Mouse (Mus musculus) testis, postnatal 10 days (tissue): ENCODE measurements around the gene Snx33.
A peak's percentile ranks its signal among the peaks of the same experiment; 100 is the strongest.

ENCODE experiments used
- DNase-seq: peaks from one replicate; pipeline ENCODE4 v3.0.0; 2021; ENCODE audit warnings: low spot score

The Snx33 gene

DNA sequence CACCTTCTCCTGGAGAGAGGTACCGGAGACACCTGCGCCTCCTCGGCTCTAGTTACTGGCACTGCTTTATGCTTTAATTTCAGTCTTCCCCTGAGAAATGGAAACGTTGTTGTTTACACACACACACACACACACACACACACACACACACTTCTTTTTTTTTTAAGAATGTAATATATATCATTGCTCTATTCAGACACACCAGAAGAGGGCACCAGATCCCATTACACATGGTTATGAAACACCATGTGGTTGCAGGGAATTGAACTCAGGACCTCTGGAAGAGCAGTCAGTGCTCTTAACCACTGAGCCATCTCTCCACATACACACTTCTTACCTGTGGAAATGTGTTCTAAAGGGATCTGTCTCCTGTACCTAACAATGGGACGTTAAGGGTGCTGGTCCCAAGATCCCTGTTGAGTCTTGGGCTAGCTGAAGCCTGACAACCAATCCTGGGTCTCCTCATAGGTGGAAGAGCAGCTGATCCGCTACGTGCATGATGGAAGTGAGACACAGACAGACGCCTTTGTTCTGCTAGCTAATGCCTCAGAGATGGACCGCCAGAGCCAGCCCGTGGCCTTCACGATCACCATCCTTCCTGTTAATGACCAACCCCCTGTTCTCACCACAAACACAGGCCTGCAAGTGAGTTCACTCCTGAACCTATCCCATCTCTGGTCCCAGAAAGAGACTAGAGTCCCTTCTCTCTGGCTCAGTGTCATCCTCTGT is 37.5 kb downstream of the Snx33 start:
- no peak for DNase-seq

DNA sequence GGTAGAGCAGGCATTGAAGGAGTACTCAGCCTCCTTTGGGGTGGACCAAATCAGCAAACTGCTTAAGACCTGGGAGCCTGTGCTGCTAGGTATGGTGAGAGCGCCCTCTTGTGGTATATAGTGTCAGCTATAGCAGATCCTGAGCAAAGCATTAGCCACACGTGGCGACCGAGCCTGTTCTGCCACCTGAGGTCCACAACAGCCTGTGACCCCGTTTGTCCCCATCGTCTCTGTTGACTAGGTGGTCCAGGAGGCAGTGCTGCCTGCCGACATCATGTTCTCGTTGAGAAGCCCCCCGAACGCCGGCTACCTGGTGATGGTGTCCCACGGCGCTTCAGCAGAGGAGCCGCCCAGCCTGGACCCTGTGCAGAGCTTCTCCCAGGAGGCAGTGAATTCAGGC is 38.4 kb downstream of the Snx33 start:
- peak; percentile 79 for DNase-seq

DNA sequence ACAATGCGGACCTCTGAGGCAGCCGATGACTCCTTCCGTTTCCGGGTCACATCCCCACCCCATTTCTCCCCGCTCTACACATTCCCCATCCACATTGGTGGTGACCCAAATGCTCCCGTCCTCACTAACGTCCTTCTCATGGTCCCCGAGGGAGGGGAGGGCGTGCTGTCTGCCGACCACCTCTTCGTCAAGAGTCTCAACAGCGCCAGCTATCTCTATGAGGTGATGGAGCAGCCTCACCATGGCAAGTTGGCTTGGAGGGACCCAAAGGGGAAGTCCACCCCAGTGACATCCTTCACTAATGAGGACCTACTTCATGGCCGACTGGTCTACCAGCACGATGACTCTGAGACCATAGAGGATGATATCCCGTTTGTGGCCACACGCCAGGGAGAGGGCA is 40.6 kb downstream of the Snx33 start:
- DNase-seq, result no peak

DNA sequence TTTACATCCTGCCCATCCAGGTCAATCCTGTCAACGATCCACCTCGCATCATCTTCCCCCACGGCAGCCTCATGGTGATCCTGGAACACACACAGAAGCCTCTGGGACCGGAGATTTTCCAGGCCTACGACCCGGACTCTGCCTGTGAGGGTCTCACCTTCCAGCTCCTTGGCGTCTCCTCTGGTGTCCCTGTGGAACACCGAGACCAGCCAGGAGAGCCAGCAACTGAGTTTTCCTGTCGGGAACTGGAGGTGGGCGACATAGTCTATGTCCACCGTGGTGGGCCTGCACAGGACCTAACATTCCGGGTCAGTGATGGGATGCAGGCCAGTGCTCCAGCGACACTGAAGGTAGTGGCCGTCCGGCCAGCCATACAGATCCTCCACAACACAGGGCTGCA is 41.6 kb downstream of the Snx33 start:
- no peak for DNase-seq

DNA sequence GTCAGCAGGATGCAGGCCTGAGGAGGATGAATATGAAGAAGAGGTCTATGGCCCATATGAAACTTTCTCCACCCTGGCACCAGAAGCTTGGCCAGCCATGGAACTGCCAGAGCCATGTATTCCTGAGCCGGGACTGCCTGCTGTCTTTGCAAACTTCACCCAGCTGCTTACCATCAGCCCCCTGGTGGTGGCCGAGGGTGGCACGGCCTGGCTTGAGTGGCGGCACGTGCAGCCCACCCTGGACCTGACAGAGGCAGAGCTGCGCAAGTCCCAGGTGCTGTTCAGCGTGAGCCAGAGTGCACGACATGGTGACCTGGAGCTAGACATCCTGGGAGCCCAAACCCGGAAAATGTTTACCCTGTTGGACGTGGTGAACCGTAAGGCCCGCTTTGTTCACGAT is 42.1 kb downstream of the Snx33 start:
- peak; percentile 78 for DNase-seq

DNA sequence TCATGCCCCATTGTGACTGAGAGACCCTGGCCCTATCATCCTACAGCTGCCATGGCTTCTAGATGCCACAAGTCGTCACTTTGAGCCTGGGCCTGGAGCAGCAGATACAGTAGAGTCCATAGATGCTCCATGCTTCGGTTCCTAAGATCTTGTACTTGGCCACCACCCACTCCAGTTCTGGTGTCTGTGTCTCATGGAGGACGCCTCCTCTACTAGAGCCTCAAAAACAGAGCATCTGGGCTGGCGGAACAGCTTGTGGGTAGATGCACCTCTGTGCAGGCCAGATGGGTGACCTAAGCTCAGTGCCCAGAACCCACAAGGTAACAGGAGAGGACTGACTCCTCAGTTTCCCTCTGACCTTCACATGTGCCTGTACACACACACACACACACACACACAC is 43.8 kb downstream of the Snx33 start:
- DNase-seq, result no peak

DNA sequence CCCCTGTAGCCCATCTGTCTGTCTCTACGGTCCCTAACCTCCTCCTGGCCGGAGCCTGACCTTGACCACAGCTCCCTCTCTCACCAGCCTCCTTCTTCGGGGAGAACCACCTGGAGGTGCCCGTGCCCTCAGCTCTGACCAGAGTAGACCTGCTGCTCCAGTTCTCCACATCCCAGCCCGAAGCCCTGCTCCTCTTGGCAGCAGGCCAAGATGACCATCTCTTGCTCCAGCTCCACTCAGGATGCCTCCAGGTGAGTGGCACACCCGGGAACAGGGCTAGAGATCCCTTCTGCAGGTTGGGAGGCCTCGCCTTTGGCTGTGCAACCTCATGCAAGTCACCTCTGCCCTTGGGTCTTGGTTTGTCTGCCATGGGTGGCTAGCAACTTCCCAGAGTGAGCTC is 44.7 kb downstream of the Snx33 start:
- DNase-seq, result peak; percentile 57

DNA sequence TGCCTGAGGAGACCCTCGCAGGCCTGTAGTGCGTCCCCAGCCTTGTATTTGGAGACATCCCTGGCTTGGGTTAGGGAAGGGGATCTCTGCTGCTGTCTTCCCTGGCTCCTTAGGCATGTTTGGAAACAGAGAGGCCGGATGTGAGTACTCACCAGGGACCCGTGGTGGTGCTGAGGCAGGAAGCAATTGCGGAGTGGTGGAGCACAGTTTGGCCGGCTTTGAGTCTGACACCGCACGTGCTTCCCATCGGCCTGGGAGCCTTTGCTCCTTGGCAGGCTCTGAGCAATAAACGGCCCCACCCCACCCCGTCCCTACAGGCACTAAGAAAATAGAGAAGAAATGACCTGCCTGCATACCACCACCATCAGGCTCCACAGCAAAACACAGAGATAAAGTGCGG is 45.4 kb downstream of the Snx33 start:
- DNase-seq, result peak; percentile 51

DNA sequence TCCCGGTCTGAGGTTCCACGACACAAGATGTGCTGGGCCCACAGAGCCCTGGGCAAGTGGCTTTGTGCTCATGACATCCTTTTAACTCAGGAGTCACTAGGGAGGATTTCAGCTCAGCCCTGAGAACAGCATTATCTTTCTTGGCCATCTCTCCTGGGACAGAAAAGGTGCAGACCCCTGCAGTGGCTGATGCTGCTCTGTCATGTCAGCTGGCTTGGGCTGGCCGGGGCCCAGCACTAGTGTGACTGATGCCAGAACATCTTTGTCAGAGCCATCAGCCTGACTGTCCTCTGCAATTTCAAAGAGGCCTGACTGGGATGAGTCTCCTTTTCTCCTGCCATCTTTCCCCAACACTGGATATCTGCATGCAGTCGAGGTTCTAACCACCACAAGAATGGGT is 45.9 kb downstream of the Snx33 start:
- no peak for DNase-seq

DNA sequence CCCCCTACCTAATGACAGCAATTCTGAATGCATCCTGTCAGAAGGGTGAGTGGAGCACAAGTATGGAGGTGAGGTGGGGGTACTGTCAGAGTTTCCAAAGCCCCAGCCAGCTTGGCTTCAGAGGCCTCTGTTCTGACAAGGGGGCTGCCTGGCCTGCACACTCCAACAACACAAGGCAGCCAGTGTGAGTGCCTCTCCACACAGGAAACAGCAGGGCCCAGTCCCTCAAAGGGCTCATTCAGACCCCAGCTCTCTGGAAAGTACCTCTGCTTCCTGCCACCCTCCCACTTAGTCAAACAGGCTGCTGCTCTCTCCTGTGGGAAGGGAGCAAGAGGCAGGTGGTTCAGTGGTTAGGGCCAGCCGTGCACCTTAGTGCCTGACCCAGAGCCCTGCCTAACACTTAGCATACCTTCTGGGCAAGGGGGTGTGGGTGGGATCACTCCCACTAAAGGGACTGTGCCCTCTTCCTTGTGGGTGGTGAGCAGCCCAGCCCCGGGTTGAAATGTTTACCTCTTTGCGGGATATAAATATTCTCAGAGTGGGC is 46.6 kb downstream of the Snx33 start:
- DNase-seq, result no peak

DNA sequence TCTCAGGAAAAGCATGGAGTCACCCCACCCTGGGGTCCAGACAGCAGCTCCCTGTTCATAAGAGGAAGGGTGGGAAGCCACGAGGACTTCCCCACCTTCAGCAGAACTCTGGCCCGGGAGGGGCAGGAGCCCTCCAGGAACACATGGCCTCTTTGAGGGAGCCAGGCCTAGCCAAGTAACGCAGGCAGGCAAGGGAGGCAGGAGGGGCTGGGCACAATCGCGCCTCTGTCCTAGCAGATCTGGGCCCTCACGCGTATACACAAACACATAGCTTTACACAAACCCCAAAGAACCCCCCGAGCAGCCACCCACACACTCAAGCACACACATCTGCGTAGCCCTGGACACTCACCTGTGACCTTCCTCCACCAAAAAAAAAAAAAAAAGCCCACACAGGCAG is 47.4 kb downstream of the Snx33 start:
- no peak for DNase-seq

DNA sequence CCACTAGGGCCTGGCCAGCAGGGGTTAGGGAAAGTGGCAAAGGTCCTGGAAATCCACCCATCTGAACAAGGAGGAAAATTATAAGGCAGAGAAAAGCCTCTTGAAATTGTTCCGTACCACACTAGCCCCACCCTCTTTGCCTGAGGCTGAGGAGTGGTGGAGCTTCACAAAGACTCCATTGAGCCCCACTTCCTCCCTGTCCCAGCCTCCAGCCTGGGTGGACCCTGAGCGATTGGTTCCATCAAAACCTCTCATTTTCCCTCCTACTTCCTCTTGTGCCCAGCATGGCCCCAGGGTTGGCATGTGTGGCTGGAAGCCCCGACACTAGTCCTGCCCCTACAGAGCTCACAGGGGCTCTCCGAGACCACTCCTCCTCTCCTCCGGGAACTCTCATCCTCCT is 50.9 kb downstream of the Snx33 start:
- DNase-seq, result no peak

DNA sequence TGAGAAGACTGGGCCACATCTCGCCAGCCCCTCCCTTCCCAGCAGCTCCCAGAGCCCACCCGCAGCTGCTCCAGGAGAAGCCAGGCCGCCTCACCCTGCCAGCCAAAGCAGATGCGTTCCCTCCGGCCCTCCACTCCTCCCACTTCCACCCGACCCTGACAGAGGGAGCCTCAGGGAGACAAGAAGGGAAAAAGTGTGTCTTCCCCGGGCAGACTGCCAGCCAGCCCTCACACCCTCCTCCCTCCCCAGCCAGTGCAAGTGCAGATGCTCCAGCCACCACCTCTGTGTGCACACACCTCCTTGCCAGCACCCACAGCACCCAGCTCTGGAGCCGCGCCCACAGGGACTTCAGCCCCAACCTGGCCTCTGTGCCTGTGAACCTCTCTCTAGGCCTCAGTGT is 51.4 kb downstream of the Snx33 start:
- peak; percentile 83 for DNase-seq

DNA sequence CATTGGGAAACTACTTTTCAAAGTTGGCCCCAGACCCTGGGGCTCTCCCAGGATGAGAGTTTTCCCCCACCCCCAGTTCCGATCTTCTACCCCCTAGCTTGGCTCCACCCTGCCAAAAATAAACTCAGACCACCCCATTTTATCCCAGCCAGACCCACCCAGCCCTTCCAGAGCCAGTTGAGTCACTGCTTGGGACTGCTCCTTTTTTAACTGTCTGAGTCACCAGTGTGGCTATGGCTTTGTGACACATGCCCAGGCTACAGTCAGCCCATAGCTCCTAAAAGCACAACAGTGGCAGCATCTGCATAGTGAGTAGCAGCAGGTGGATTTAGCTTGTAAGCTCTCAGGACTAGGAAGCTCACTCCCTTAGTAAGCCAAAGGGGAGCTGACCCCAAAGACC is 55.1 kb downstream of the Snx33 start:
- no peak for DNase-seq

DNA sequence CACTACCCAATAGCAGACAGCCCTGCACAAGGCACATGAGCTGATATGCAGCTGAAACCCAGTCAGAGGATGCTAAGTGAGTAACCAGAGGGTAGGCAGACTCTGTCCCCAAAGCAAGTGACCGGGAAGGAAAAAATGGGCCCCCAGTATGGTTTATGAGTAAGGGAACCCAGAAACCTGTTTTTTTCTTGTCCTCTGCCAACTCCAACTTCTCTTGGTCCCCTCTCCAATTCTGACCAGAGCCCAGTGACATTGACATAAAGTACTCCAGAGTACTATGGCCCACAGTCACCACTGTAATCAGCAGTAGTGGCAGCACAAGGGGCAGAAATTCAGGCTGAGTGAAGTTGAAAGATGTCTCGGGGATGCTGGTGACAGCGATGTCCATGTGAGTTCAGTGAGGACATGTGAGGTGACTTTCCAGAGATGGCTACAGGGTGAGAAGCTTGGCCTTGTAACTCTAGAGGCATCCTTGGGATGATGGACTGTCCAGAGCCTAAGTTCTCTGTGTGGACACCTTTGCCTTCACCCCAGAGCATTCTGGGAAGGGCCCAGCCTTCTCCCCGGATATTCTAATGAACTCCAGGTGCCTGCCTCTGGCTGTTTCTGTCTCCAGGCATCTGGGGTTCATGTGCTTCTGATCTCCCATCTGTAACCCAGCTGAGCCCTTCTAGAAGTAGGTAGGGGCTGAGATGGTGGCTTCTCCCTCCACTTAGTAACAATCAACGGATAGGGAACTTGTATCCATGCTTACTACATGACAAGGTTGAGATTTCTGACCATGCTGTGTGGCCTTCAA is 55.9 kb downstream of the Snx33 start:
- no peak for DNase-seq

DNA sequence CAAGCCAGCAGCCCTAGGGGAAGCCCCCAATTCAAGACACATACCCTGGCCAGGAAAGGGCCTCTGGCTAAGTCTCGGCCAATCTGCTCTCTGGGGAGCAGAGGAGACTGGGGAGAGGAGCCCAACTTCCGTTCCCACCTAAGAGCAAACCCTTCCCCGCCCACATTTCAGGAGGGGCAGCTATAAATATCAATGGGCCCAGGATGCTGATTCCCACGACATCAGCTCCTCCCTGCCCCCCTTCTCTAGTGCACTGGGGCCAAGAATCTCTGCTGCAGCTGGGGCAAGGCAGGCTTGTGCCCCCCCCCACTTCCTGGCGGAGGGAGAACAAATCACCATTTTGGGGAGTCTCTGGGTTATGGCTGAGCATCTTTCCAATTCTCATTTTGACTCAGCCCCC is 57.0 kb downstream of the Snx33 start:
- no peak for DNase-seq

DNA sequence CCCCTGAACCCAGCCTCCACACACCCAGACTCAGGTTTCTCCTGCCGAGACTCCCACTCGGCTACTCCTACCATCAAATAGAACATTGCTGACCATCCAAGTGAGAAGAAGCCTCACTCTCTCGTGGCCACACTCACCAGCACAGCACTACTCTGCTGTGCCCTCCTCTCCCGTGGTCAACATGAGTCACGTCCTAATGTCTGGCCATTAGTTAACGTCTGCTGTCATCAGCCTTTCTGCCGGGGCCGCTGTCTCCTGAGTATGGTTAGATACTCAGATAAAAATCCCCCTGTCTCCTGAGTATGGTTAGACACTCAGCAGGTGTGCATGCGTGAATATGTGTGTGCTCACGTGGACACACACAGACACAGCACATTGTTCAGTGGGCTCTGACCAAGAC is 57.4 kb downstream of the Snx33 start:
- no peak for DNase-seq

DNA sequence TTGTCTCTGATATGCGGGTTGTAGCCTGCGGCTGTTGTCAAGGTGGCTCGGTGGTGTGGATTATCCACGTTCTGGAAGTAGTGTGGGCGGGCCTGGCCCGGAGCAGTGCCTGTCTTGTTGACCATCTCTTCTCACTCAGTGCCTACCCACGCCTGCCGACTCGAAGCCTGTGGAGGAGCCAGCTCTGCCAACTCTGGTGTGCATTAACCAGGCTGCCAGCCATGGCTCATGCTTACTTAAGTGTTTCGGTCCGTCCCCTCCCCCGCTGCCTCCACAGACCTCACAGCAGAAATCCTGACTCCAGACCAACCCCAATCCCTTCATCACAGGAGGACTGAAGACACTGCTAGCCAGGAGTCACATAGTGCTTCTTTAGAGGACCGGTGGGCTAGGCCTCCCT is 58.6 kb downstream of the Snx33 start:
- peak; percentile 52 for DNase-seq

DNA sequence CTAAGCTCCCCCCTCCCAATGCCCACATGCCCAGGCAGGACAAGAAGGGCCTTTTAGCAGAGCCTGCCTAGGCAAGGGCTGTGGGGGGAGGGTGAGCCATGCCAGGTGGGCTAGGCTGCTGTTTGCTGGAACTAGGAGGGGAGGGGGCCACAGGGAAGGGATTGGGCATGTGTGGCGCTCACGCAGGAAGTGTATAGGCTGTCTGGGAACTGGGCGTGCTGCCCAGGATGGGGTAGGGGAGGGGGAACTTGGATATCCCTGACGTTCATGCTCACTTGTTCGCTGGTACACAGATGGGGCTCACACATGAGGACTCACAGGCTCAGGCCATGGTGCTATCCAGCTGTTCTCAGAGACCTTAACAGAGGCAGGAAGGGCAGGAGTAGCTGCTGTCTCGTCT is 59.9 kb downstream of the Snx33 start:
- peak; percentile 85 for DNase-seq
